Mouse (Mus musculus) hematopoietic stem cell, adult 5-6 weeks (primary cell): Measurements from ENCODE around the gene Ccnd1. TPM values are rescaled to one million over a fixed set of nuclear protein-coding genes. Genes with fewer than 3 reads are reported as not detected.
A peak's percentile ranks its signal among the peaks of the same experiment; 100 is the strongest.

Experiments used
- ATAC-seq, 2 experiments: fragments of 125-278 bp in 1 of 2; replicated peaks in 1 of 2; 2 replicates each; pipeline ENCODE4 v1.8.0; 2016 to 2017; ENCODE audit warnings: inconsistent platforms in 2 of 2, mild to moderate bottlenecking in 2 of 2, moderate number of reproducible peaks in 2 of 2, low read depth in 1 of 2, moderate TSS enrichment in 1 of 2; ENCODE audit not compliant: low FRiP score in 2 of 2, poor library complexity in 2 of 2, severe bottlenecking in 2 of 2, insufficient read depth in 1 of 2, low TSS enrichment in 1 of 2
- total RNA-seq: library from RNA; stranded (forward); fragments of 172-1452, 232-1000 nt; gene quantifications from 2 replicates; pipeline ENCODE4 v1.2.3, GENCODE M21; 2017

Gene Ccnd1
- 19.3 and 21.9 TPM in 2 replicates for total RNA-seq

DNA sequence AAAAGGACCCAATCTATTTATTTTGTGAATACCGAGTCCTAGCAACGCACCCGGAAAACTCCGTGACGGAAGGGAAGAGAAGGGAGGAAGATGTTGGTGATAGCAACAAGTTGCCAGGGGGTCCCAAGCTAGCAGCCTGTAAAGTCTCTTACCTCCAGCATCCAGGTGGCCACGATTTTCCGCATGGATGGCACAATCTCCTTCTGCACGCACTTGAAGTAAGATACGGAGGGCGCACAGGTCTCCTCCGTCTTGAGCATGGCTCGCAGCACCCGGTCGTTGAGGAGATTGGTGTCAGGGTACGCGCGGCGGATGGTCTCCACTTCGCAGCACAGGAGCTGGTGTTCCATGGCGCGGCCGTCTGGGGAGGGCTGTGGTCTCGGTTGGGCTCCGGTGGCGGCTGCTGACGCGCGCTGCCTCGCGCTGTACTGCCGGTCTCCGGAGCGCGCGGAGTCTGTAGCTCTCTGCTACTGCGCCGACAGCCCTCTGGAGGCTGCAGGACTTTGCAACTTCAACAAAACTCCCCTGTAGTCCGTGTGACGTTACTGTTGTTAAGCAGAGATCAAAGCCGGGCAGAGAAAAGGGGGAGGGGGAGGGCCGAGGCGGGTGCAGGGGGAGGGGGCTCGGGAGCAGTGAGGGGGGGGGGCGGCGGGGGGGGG, at the start of gene Ccnd1:
Gene Ccnd1 (minus strand): TSS at position 582 of the 659 bp plus-strand sequence.
- peak; percentile 29 to 39; a peak in 3 of 4 replicates for ATAC-seq

DNA sequence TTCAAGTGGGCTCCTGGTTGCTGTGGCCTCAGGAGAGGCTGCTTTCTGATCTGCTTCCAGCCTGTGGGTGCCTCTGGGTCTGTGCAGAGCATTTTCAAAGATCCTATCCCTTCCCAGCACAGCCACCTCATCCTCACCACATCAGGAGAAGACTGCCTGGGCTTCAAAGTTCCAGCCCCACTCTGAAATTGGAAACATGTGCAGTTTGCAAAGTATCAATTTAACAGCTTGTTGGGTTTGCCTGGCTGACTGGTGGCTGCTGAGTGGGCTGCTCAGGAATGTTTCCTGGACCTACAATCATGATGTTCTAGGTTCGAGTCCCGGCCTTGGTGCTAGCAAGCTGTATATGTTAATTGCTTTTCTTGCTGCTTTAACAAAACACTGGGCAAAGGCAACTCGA, 49.1 kb upstream of the Ccnd1 start:
- no peak for ATAC-seq

DNA sequence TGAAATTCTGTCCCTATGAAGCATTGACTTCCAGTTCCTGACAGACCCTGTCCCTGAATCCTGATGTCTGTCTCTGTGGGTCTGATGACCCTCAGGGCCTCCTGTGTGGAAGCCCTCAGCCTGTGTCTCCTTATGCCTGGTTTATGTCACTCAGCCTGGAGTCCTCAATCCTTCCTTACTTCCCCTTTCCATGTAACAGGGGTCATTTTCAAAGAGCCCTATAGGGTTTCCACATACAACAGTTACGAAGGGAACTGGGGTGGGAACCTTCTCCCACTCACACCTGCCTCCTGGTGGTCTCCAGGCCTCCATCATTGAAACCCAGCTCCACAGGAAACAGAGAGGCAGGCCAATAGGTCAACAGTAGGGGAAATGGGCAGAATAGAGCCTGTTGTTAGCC, 45.4 kb upstream of the Ccnd1 start:
- ATAC-seq: no peak

DNA sequence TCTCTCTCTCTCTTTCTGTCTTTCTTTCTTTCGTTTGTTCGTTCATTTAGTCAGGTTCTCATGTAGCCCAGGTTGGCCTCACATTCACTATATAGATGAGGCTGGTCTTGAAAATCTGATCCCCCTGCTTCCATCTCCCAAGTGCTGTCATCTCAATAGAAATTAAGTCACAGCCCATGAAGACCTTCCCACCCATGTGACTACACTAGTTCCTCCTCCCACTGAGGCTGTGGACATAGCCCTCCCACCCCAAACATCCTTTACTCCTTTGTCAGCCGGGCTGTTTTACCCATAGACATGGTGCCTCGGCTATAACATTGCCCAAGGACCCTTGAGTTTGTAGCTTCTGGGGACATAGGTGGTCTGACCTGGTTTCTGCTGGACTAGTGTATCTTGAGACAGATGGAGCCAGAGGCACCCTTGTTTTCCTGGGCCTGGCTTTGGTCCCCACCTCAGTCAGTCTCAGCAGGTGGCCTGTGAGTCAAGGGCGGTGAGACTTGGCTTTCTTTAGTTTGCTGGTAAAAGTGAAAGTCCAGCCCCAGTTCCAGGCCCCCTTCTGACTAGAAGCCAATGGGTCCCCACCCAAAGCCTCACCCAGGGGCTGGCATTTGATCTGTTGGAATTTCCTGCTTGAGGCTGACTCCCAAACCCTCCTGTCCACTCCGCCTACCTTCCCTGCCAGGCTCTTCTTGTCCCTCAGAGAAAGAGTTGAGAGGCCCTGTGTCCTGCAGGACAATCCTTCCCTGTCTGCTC, 42.8 kb upstream of the Ccnd1 start:
- no peak for ATAC-seq

DNA sequence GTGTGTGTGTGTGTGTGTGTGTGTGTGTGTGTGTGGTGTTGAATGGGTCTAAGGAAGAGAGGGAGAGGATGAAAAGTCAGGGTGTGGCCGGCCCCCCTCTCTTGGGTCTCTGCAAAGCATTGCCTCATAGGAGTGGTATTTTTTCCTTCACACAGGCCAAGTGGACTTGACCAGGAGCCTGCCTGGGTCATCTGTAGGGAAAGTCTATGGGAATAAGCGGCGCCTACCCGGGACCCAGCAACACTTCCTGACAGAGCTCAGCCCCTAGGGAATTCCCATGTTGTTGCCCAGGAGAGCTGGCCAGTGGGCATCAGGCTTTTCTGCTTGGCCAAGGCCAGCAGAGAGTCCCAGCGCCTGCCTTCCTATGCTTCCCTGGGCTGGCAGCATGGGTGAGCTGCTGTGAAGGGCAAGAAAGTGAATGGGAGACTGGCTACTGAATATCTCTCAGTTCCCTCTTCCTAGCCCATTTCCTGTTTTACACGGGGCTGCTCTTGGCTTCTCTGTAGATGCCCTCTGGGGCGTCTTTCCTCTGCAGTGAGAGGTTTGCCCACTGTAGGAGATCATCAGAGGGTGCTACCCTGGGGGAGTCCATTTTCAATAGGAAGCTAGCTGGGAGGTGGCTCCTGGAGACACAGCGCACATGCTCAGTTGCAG, 41.8 kb upstream of the Ccnd1 start:
- no peak for ATAC-seq

DNA sequence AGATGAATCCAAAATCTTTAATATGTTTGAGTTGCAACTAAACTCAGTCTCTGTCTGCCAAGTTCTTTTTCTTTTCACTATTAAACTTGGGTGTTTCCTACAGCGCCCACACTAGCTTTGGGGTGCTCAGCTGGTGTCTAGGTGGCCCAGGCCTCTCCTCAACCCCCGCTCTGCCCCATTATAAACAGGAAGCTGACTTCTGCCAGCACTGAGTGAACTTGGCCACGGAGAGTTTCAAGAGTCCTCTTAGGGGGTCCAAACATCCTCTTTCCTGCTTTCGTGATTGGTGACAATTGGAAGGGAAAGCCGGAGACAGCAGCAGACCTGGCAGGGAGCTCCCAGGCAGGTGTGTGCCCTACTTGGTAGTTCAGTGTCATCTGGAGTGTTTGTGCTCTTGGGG, 40.1 kb upstream of the Ccnd1 start:
- ATAC-seq: peak; percentile 47 to 58; a peak in 3 of 4 replicates

DNA sequence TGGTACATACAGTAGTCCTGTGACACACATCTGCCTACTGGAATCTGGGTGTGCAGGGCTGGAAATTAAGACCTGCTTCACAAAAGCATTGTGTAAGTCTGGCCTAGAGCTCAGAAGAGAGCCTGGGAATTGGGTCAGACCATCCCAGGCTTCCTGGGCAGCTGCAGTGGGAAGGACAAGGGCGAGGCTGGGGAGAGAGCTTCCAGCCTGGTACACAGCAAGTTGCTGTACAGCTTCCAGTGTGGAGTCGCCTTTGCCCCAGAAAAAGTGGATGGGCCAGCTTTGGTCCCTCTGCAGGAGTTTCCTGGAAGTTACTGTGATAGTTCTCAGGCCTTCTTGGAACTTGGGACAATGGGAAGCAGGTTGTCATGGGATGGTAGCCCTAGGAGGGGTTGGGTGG, 37.4 kb upstream of the Ccnd1 start:
- no peak for ATAC-seq

DNA sequence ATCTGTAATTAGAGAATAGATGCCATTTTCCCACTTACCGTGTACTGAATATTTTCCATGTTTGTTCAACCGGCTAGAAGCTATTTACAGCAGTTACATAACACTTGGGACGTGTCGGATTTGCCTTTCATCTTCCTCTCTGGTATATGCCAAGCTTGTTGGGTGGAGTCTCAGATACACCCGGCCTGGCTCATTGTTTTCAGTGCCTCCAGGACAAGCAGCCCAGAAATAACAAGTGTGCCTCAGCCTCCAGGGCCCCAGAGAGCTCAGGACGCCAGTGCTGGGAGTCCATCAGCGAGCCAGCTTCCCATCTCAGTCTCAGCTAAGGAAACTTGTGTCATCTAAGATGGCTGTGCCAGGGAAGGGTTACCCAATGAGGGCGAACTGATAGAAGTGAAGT, 33.7 kb upstream of the Ccnd1 start:
- ATAC-seq: no peak

DNA sequence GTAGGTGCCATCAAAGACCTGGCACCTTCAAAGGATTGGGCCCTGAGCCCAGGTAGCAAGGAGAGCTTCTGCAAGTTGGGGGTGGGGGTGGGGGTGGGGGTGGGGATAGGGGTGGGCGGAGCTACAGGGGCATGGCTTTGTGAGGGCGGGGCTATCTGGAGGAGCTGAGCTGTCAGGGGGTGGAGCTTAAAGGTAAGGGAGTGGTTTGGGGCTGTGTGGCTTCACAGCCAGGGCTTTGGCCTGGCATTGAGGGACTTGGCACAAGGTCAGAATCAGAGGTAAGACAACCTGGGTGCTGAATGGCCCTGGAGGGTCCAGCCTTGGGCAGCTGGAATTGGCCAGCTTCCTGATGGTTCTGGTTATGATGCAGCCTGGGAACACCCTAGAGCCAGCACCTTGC, 32.0 kb upstream of the Ccnd1 start:
- no peak for ATAC-seq

DNA sequence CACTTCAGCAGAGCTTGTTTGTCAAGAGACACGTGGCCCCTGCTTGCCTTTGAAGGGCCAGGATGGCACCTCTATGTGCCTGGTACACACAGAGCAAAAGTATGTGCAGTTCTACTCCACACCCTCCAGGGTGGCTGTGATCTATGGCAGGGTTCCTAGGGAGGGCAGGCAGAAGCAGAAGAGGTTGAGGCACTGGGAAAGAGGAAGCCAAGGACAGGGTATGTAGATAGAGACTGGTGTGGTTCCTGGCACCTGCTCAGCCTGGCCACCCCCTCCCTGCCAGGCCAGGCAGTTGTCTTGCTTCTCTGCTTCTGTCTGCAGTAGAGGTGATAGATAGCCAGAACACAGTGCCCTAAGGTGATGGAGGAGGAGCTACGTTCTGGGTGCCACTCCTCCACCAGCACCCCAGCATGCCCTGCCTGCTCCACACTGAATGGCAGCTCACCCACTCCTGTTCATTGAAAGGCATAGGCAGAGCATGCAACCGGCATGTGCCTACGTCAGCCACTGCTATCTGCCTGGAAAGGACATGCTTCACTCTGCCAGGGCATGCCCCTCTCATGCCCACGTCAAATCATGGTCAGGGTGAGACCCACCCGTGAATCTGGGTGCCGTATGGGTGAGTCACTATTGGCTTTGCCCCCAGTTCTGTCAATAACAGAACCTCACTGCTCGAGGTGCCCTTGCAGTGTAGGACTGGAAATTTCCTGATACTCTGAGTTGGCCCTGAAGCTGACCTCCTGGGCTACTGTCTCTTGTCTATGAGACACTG, 31.5 kb upstream of the Ccnd1 start:
- ATAC-seq: peak; percentile 90 to 92

DNA sequence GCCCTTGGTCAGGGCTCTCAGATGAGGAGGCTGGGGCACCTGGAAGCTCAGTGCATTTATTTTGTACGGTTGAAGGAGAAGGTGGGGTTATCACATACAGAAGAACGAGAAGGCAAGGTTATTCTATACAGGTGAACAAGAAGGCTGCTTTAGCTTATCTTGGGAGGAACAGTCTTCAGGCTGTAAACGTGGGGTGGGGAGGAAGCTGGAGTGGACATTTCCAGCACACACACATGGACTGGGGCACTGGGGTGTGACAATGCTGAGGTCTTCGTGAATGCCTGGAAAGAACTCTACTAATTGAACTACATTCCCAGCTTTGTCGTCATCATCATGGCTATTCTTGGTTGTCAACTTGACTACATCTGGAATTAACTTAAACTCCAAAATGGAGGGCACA, 26.2 kb upstream of the Ccnd1 start:
- ATAC-seq: no peak

DNA sequence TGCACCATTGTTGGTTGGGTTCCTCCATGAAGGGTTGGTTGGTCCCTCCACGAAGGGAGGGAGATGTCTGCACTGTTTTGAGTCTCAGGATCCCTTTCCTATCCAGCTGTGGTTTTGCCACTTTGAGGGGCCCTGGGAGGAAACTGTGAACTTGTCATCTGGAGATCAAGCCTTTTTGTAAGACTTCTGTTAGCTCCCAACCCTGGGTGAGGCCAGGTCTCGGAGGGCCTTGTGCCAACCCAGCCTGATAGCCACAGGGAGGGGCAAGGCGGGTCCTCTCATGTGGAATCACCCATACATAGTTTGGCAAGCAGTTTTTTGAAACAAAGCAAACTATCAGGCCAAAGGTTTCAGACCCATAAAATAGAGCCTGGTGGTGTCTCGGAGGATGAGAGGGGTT, 24.6 kb upstream of the Ccnd1 start:
- peak in 1 of 2 experiments; percentile 12; a peak in 1 of 4 replicates for ATAC-seq

DNA sequence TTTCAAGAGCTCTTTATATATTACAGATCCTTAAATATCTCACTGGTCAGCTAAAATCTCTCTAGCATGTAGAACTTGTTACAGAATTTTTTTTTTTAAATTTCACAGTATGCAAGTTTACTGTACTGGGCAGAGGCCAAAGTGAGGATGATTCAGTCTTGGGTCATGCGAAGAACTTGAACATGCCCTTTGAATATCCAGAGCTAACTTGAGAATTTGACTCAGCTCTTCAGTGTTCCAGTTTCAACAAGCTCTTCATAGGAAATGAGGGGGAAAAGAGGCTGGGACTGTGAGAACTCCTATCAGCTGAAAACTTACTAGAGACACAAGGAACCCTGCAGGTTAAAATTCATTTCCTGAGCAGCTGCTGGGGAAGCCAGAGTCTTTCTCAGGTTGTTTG, 24.2 kb upstream of the Ccnd1 start:
- no peak for ATAC-seq

DNA sequence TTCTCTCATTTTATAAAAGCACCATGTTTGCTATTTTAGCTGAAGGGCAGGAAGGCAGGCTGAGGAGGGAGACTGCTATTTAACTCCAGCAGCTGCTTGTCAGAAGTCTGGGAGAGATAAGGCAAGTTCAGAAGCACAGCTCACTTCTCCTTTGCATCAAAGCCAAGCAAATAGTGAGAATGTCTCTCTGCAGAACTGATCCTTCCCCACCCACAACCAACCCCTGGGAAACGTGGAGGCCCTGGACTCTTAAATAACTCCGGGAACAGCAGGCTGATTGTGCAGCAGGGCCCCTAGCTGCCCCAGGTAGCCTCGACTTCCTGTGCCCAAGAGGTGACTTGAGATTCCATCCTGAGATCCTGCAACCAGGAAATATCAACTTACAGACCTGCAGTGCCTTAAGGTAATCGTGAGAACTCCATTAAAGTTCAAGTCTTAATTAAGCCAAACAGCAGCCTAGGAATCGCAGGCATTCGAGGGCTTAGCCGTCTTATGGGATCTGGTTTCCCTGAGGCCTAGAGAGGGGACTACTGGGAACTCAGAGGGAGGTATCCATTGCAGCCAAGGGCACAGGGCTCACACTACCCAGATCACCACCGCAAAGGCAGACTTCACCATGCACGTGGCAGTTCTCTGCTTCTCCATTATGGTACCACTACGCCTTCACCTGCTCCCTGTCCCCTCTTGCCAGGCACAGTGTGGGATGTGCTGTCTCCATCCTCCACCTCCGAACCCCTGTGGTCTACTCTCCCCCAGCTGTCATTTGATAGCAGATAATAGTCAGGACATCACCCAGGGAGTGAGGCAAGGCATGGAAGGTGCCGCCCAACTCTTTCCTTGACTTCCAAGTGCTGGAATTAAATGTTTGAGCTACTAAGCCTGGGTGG, 19.0 kb upstream of the Ccnd1 start:
- ATAC-seq: no peak

DNA sequence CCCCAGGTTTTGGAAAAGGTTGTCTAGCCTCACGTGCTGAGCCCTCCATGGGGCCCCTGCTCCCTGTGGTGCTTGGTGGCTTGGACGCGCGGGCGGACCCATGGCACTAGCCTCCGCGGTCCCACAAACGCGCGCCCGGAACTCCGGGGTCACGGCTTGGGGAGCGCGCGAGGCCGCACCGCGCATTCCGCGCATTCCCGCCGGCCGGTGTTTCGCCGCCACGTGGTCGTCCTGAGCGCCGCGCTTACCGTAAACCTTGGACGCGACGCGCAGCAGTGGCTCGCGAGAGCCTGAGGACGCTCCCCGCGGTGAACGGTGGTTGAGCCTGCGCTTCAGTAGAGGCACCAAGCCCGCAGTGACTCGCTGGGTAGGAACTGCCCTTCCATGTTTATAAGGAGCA, 3.5 kb upstream of the Ccnd1 start:
- ATAC-seq: peak; percentile 41 to 42

DNA sequence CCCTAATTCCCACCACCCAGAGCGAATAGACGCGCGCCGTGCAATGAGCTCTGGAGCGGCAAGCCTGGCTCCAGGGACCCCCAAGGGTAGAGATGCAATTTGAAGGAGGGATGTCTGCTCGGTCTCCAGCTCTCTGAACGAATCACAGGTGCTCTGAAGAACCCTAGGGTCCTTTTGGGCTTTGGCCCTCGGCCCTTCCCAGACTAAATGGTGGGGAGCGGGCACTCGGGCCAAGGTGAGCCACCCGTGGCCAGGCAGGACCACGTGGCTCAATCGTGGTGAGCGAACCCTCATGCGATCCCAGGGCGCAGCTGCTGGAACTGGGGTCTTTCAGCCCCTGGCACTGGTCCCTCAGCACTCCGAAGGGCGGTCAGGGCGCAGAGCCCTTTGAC, 3.0 kb upstream of the Ccnd1 start:
- ATAC-seq: no peak
